Mouse (Mus musculus): ENCODE measurements around the gene Taar9. TPM values are rescaled to one million over a fixed set of nuclear protein-coding genes. Genes with fewer than 3 reads are reported as not detected.
A peak's percentile ranks its signal among the peaks of the same experiment; 100 is the strongest.
"Not testable (repeated sequence)": the region's sequence is repeated elsewhere in the genome, so short reads cannot be mapped to it uniquely, and the experiment has no call there.

Gene Taar9
- total RNA-seq (2021) (not detected), polyA plus RNA-seq (2012; rRNA removed) (not detected in 2 replicates)
- long read RNA-seq = 0 reads

DNA sequence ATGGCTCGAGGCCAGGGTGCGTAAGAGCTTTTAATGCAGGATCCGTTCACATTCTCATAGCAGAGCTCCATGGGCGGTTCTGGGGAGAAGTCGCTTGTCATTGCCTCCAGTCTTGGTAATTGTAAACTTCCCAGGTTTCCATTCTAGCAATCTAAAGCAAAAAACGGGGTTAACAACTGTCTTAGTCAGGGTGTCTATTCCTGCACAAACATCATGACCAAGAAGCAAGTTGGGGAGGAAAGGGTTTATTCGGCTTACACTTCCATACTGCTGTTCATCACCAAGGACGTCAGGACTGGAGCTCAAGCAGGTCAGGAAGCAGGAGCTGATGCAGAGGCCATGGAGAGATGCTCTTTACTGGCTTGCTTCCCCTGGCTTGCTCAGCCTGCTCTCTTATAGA is at the start of gene Taar9:
Gene Taar9 (minus strand): TSS at position 101 of the 400 bp plus-strand sequence.
- H3K4me1 ChIP-seq (ENCODE audit: control insufficient read depth, insufficient read depth, low read length); H3K27ac ChIP-seq; intact Hi-C loops (cut with DNase I); H3K27me3 ChIP-seq (ENCODE audit: control insufficient read depth, insufficient read depth, low read length); H3K4me3 ChIP-seq; H3K36me3 ChIP-seq (ENCODE audit: control insufficient read depth, insufficient read depth, low read length); H3K9ac ChIP-seq (ENCODE audit: low read depth, low read length); DNase-seq; H3K79me2 ChIP-seq (replicated peaks; ENCODE audit: control insufficient read depth, insufficient read depth, low read length): not testable (repeated sequence)
- 76% methylated on average over 8 of the region's 8 CpGs for WGBS

DNA sequence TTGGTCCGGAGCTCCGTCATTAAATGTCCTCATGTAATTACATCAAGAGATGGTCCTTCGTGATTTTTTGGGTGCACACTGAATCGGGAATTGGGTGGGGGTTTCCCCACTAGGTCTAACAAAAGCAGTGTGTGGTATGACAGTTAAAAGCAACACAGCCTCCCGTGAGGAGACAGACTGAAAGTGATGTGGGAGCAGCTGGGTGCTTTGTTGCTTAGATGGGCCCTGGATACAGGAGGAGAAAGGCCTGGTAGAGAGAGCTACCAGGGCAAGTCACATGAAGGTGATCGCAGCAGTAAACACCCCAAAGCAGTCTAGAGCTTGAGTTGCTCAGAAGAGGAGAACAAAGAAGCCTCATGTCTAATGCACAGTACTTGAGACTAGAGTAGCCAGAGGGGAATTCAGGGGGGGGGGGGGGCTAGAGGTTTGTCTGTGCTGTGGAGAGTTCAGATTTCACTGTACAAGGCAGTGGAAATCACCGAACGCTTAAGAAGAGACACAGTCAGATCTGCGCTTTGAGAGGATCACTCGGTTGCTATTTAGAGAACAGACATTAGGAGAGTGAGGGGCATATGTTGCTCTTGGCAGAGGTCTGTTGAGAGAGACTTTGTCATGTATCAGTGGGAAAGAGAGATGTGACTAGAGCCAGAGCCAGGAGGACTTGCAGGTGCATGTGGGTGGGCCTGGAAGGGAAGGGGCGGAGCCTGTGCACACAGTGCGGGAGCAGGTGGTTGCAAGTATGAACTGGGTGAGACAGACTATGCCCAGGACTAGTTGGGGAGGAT is 49.3 kb upstream of the Taar9 start:
- no peak for DNase-seq
- 93% methylated on average over 12 of the region's 12 CpGs for WGBS
- Histone ChIP-seq H3K27me3 (ENCODE audit: control insufficient read depth, insufficient read depth, low read length) (no peaks in the 10 kb centered on the region), H3K4me3 (no peak overlapping the region), H3K79me2 (replicated peaks; ENCODE audit: control insufficient read depth, insufficient read depth, low read length) (peaks cover 4% of the 10 kb centered on the region), H3K4me1 (ENCODE audit: control insufficient read depth, insufficient read depth, low read length) (peaks cover 7% of the 10 kb centered on the region), H3K27ac (no peak overlapping the region), H3K36me3 (ENCODE audit: control insufficient read depth, insufficient read depth, low read length) (peaks cover 13% of the 10 kb centered on the region), H3K9ac (ENCODE audit: low read depth, low read length) (no peak overlapping the region)
- TF ChIP-seq CTCF (IDR thresholded peaks at IDR 0.05) (no peak), EP300 (IDR thresholded peaks at IDR 0.05; ENCODE audit: insufficient read depth, low read depth, low read length) (no peak), POLR2A (IDR thresholded peaks at IDR 0.05; ENCODE audit: insufficient read depth, low read depth, low read length) (no peak)
- intact Hi-C loops (cut with DNase I) = no loop called here

DNA sequence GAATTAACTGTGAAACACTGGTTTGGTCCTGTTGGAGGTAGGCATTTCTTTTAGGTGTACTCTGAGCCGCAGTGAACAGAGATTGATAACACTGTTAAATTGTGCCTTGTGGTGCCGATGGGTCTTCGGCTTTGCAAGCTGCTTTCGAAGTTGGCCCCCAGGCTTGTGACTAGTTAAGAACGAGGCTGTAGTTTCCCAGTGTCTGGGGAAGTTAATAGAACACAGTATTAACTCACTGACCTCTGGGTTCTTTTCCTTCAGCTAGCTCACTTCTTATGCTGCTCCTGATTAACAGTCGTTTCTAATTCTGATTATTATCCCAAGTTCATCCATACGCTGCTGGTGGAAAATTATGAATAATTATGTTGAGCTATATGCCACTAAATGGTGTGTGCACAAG is 40.8 kb upstream of the Taar9 start:
- no peak for TF ChIP-seq POLR2A (IDR thresholded peaks at IDR 0.05; ENCODE audit: insufficient read depth, low read depth, low read length)
- no peak for TF ChIP-seq EP300 (IDR thresholded peaks at IDR 0.05; ENCODE audit: insufficient read depth, low read depth, low read length)
- no peak for TF ChIP-seq CTCF (IDR thresholded peaks at IDR 0.05)
- Histone ChIP-seq H3K27me3 (ENCODE audit: control insufficient read depth, insufficient read depth, low read length) (no peaks in the 10 kb centered on the region), H3K36me3 (ENCODE audit: control insufficient read depth, insufficient read depth, low read length) (no peaks in the 10 kb centered on the region; the same call in 1 of the 2 replicates), H3K9ac (ENCODE audit: low read depth, low read length) (0 out of 2 replicates have a peak overlapping the region, but pooled peaks have one; percentile 1), H3K4me1 (ENCODE audit: control insufficient read depth, insufficient read depth, low read length) (peaks cover 2% of the 10 kb centered on the region), H3K79me2 (replicated peaks; ENCODE audit: control insufficient read depth, insufficient read depth, low read length) (no peaks in the 10 kb centered on the region), H3K27ac (peak overlapping the region; percentile 93; the same call in 1 of the 2 replicates), H3K4me3 (peak overlapping the region; percentile 82)
- 26% methylated on average over 7 of the region's 7 CpGs for WGBS
- intact Hi-C loops (cut with DNase I) = no loop called here
- no peak for DNase-seq

DNA sequence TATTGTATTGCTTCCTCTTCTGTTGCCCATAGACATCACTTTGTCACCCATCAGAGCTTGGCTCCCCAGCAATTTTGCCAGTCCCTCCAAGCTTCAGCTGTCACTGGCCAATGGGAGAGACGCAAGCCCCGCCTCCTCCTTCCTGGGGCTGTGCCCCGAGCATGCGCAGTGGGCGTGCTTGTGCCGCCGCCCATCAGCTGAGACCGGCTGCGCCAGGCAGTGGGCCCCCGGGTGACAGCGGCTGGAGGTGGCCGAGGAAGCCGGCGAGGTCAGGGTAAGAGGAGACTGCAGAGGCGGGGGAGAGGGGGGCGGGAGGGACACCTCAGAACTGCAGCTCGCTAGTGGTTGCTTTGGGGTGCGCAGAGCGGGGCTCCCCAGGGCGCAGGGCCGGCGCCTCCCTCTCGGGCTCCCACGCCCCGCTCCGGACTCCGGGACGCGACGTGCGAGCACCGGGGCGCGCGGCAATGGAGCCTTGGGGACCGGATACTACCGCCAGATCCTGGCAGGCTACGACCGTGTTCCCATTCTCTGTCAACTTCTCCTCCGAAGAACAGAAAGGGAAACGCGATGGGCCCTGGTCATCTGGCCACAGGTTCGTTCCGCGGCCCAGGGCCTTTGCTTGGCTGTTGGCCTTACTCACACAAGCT is 39.9 kb upstream of the Taar9 start, which contains the start of gene Stx7:
Gene Stx7 (plus strand): TSS at position 168 of the 647 bp plus-strand sequence.
- H3K27ac ChIP-seq = peak within 1 kb of the TSS; percentile 93
- peaks cover 2% of the 10 kb centered on the region for H3K4me1 ChIP-seq (ENCODE audit: control insufficient read depth, insufficient read depth, low read length)
- intact Hi-C loops (cut with DNase I) = no loop called here
- no peaks in the 10 kb centered on the region for H3K27me3 ChIP-seq (ENCODE audit: control insufficient read depth, insufficient read depth, low read length)
- 1% methylated on average over 44 of the region's 45 CpGs for WGBS
- H3K36me3 ChIP-seq (ENCODE audit: control insufficient read depth, insufficient read depth, low read length) = no peaks in the 10 kb centered on the region; the same call in 1 of the 2 replicates
- DNase-seq = peak; percentile 95 to 96
- H3K79me2 ChIP-seq (replicated peaks; ENCODE audit: control insufficient read depth, insufficient read depth, low read length) = no peaks in the 10 kb centered on the region
- peak within 1 kb of the TSS; percentile 78 for H3K9ac ChIP-seq (ENCODE audit: low read depth, low read length)
- TF ChIP-seq CTCF (IDR thresholded peaks at IDR 0.05) (no peak), EP300 (IDR thresholded peaks at IDR 0.05; ENCODE audit: insufficient read depth, low read depth, low read length) (0 out of 2 replicates have a peak, but pooled peaks have one; percentile 46), POLR2A (IDR thresholded peaks at IDR 0.05; ENCODE audit: insufficient read depth, low read depth, low read length) (peak; percentile 80)
- peak within 1 kb of the TSS; percentile 82 for H3K4me3 ChIP-seq

- TF ChIP-seq CTCF (IDR thresholded peaks at IDR 0.05) (no peak), EP300 (IDR thresholded peaks at IDR 0.05; ENCODE audit: insufficient read depth, low read depth, low read length) (no peak), POLR2A (IDR thresholded peaks at IDR 0.05; ENCODE audit: insufficient read depth, low read depth, low read length) (no peak)
- H3K9ac ChIP-seq (ENCODE audit: low read depth, low read length) = no peak overlapping the region
- intact Hi-C loops (cut with DNase I) = no loop called here
- WGBS = 68% methylated on average over 3 of the region's 3 CpGs
- no peak overlapping the region for H3K27ac ChIP-seq
- H3K4me3 ChIP-seq = no peak overlapping the region
- H3K36me3 ChIP-seq (ENCODE audit: control insufficient read depth, insufficient read depth, low read length) = no peaks in the 10 kb centered on the region
- H3K27me3 ChIP-seq (ENCODE audit: control insufficient read depth, insufficient read depth, low read length) = no peaks in the 10 kb centered on the region
- no peaks in the 10 kb centered on the region for H3K4me1 ChIP-seq (ENCODE audit: control insufficient read depth, insufficient read depth, low read length)
- no peak for DNase-seq
- H3K79me2 ChIP-seq (replicated peaks; ENCODE audit: control insufficient read depth, insufficient read depth, low read length) = no peaks in the 10 kb centered on the region
Observed at GRCm38 (mm10) chr10:24142735-24143134, 33.4 kb upstream of the Taar9 start.
